Mouse (Mus musculus) thymus, postnatal 36 days (tissue): ENCODE measurements around the gene Olfr995.

ENCODE experiments used
- DNase-seq, 2 experiments: peaks; one replicate each; pipeline ENCODE4 v3.0.0; 2022; ENCODE audit warnings: mixed read lengths in 2 of 2

Gene Olfr995

DNA sequence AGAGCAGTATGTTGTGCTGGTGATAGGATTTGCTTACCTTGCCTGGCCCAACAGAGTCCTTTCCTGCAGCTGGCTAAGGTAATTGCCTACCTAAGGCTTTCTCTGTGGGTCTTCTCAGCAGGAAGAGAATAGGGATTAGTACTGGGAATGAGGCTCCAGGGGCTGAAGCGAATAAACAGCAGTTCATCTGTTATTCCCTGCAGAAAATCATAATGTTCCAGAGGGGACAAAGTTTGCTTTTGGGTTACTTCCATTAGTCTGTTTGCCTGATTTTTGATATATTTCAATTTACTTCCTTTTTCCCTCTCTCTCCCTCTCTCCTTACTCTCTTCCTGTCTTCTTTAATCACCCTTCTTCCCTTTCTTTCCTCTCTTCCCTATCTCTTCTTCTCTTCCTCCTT is at the start of gene Olfr995:
Gene Olfr995 (minus strand): TSS at position 101 of the 400 bp plus-strand sequence.
- DNase-seq, result no peak

DNA sequence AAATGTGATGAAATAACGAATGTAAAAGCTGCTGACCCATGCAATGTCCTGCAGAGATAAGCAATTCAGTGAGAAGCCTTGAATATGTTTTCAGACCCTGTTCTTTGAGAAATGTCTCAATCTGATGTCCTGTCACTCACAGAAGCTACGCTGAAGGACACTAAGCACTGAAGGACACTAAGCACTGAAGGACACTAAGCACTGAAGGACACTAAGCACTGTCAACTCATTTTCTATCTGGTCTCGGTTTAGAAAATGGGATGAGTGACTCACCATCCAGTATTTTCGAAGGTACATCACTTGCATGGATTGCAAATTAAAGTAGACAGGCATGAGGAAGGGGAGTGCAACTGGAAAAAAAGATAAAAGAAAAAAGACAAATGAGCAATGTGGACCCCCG is 47.0 kb upstream of the Olfr995 start:
- no peak for DNase-seq

DNA sequence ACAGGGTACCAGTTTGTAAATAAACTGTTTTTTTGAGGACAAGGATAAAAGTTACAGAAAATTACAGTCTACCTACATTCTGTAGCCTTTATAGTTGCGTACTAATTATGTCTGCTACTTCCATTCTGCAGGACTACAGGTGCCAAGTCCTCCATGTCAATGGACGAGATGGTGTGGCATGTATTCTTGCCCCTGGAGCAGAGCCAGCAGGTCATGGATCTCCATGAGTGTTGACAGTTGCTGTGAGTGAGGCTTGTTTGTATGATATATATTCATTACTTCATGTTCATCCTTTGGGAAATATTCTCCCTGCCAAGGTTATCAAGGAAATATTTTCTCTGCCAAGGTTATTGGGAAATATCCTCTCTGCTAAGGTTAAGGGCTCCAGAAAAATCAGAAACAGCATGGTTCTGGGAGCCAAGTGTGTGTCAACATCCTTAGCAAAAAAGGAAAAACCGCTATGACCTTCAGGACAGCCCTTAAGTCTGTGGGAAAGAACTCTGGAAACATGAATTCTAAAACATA is 23.4 kb upstream of the Olfr995 start:
- DNase-seq, result no peak

DNA sequence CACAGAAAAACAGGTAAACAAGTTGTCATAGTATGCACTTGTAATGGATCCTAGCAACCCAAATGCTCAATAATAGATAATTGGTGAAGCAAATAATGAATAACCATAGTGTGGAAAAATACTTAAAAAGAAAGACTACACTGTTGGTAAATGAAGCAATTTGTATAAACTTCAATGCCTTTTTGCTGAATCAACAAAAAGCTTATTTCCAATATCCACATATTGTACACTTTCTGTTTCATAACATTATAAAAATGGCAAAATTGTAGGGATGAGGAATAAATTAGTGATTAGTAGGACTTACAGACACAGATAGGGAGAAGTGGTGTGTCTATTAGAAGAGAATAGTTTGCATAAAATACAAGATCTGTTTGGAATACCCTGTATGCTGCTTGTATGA is 893 bp downstream of the Olfr995 start:
- DNase-seq, result no peak

DNA sequence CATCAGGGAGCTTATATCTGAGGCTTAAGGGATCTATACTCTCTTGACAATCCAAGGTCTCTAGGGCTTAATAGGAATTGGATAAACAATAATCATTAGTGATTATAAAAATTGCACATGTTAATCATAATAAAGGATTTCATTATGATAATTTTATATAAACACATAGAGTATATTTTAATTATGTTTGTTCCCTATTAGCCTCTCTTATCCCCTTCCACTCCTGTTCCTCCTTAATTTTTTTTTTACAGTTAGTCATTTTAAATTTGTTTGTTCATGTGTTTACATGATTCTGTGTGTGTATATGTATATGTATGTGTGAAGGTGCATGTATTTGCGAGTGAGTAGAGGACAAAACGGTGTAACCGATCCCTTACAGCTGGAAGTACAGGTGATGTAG is 7.1 kb downstream of the Olfr995 start, which contains the start of gene Olfr994:
Gene Olfr994 (minus strand): TSS at position 101 of the 400 bp plus-strand sequence.
- DNase-seq, result no peak

DNA sequence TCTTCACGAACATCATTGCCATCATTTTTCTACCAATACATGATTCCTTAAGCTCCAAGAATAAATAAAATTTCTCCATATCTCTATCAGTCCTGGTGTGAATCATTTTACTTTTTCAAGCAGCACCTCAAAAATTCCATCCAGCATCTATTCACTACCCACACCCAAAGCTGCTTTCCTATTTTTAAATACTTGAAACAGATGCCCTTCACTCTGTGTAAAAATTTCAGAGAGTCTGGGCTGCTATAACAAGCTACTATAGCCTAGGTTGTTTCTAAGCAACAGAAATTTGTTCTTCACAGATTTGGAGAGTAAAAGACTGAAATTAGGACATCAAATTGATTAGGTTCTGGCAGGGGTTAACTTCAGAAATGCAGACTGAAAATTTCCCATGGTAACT is 17.5 kb downstream of the Olfr995 start:
- DNase-seq, result no peak

DNA sequence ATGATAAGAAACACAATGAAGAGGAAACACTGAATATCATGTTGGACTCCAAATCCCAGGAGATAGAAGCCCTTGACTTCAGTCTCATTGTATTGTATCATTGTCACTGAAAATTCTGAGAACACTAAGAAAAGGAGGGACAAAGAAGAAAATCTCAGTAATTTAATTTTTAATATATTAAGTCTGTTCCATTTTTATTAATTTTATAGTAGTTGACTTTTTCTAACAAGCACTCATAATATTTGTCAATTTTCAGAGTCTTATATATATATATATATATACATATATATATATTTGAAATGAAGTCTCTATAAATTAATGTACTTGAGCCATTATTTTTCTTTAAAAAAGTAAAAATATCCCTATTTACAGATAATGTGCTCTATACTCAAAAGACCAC is 28.7 kb downstream of the Olfr995 start, which contains the start of gene Olfr993:
Gene Olfr993 (minus strand): TSS at position 101 of the 400 bp plus-strand sequence.
- no peak for DNase-seq

DNA sequence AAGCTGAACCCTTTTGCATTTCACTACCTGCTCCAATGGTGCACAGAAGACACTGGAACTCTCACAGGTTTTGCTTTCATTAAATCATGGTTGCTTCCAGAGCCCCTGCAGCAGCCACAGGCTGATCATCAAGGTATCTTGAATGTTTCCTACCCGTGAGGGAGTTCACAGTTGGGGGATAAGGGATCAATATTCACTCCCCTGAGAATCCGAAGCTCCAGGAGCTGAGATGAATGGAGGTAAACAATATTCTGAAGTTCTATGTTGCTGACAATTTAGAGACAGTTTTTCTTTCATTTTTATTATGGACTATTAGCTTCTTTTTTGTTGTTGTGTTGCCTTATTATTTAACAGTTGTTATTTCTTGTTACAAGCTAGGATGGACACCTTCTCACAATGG is 34.1 kb downstream of the Olfr995 start, which contains the start of gene Olfr992:
Gene Olfr992 (minus strand): TSS at position 101 of the 400 bp plus-strand sequence.
- DNase-seq, result no peak
